Comparison of ENCODE assay signal across 12 mouse cellular contexts in genomic region chr19:32873904-32874637, GRCm38 (mm10).
DNase-seq lines count a peak whose midpoint lies in the region; ATAC-seq and TF ChIP-seq lines count a peak whose summit lies in the region.
"Had no signal": no experiment of that assay in that cellular context is flagged by ENCODE, and none has a peak within 500 bp of the region (broad histone marks: within the 10 kb centered on the region; RNA-seq: fewer than 3 reads in every experiment).

No protein-coding gene starts in this region.

- no peaks in the 10 kb centered on the region for H3K36me3 ChIP-seq in kidney, embryonic 16.5 days (ENCODE audit: insufficient read depth, low read length)
- no peaks in the 10 kb centered on the region for H3K36me3 ChIP-seq in kidney, adult 2 months (ENCODE audit: control insufficient read depth, insufficient read depth, low read length)
- H3K36me3 ChIP-seq in embryonic facial prominence, embryonic 10.5 days (replicated peaks), result no peaks in the 10 kb centered on the region
- H3K36me3 ChIP-seq in forebrain, postnatal 0 days (ENCODE audit: insufficient read depth), result no peaks in the 10 kb centered on the region
- no peaks in the 10 kb centered on the region for H3K36me3 ChIP-seq in midbrain, embryonic 12.5 days
- H3K36me3 ChIP-seq: heart, embryonic 15.5 days; liver, embryonic 15.5 days had no signal

- no peak overlapping the region for H3K27ac ChIP-seq in kidney, embryonic 16.5 days (ENCODE audit: low read length)
- H3K27ac ChIP-seq in kidney, adult 2 months (ENCODE audit: insufficient read depth, low read depth, low read length), result no peak overlapping the region
- peak overlapping the region; percentile 30; the same call in 1 of the 2 replicates for H3K27ac ChIP-seq in embryonic facial prominence, embryonic 10.5 days (replicated peaks)
- H3K27ac ChIP-seq in forebrain, postnatal 0 days (ENCODE audit: low read depth, low read length), result no peak overlapping the region; the same call in 1 of the 2 replicates
- no peak overlapping the region for H3K27ac ChIP-seq in midbrain, embryonic 12.5 days (replicated peaks)
- H3K27ac ChIP-seq: heart, embryonic 15.5 days; kidney, postnatal 0 days; liver, embryonic 15.5 days had no signal

- no peak for TF ChIP-seq POLR2A in kidney, adult 2 months (IDR thresholded peaks at IDR 0.05; ENCODE audit: low read depth, low read length)

- no peak overlapping the region for H3K9ac ChIP-seq in kidney, embryonic 16.5 days (replicated peaks; ENCODE audit: low read length)
- H3K9ac ChIP-seq in forebrain, postnatal 0 days, result no peak overlapping the region
- H3K9ac ChIP-seq in midbrain, embryonic 12.5 days (replicated peaks), result no peak overlapping the region
- H3K9ac ChIP-seq: heart, embryonic 15.5 days; liver, embryonic 15.5 days had no signal

- no peak for TF ChIP-seq CTCF in kidney, adult 2 months (conservative IDR thresholded peaks at IDR 0.05; ENCODE audit: insufficient read depth, insufficient read length, low read depth, low read length)
- TF ChIP-seq CTCF in forebrain, postnatal 0 days (IDR thresholded peaks at IDR 0.05; ENCODE audit: low read depth), result no peak

- DNase-seq in kidney, adult 2 months, result no peak
- DNase-seq in embryonic facial prominence, embryonic 10.5 days (ENCODE audit: low spot score), result peak; percentile 18
- DNase-seq in forebrain, postnatal 0 days, result no peak
- no peak for DNase-seq in retina, embryonic 14.5 days (ENCODE audit: low spot score)
- no peak for DNase-seq in cerebellum, adult 11-12 months
- DNase-seq: cerebellum, adult 11 months had no signal

- H3K4me3 ChIP-seq in kidney, embryonic 16.5 days (ENCODE audit: low read length), result no peak overlapping the region
- no peak overlapping the region for H3K4me3 ChIP-seq in kidney, adult 2 months (ENCODE audit: insufficient read depth, low read depth, low read length)
- H3K4me3 ChIP-seq in embryonic facial prominence, embryonic 10.5 days, result no peak overlapping the region
- no peak overlapping the region for H3K4me3 ChIP-seq in forebrain, postnatal 0 days (ENCODE audit: low read depth, low read length)
- H3K4me3 ChIP-seq in midbrain, embryonic 12.5 days, result no peak overlapping the region
- H3K4me3 ChIP-seq: heart, embryonic 15.5 days; liver, embryonic 15.5 days had no signal

- H3K4me1 ChIP-seq in kidney, embryonic 16.5 days (ENCODE audit: insufficient read depth, low read length), result 0 out of 2 replicates have a peak, but pooled peaks cover 3% of the 10 kb centered on the region
- no peaks in the 10 kb centered on the region for H3K4me1 ChIP-seq in kidney, adult 2 months (ENCODE audit: control insufficient read depth, insufficient read depth, low read length)
- H3K4me1 ChIP-seq in embryonic facial prominence, embryonic 10.5 days, result peaks cover 12% of the 10 kb centered on the region
- no peaks in the 10 kb centered on the region for H3K4me1 ChIP-seq in forebrain, postnatal 0 days (ENCODE audit: insufficient read depth)
- H3K4me1 ChIP-seq in midbrain, embryonic 12.5 days, result no peaks in the 10 kb centered on the region; the same call in 1 of the 2 replicates

- H3K27me3 ChIP-seq in kidney, embryonic 16.5 days (ENCODE audit: insufficient read depth, low read length), result no peaks in the 10 kb centered on the region
- H3K27me3 ChIP-seq in kidney, adult 2 months (replicated peaks; ENCODE audit: control insufficient read depth, insufficient read depth, low read length), result no peaks in the 10 kb centered on the region; the same call in 1 of the 2 replicates
- H3K27me3 ChIP-seq in embryonic facial prominence, embryonic 10.5 days (replicated peaks; ENCODE audit: low read depth, poor library complexity, severe bottlenecking), result no peaks in the 10 kb centered on the region
- no peaks in the 10 kb centered on the region for H3K27me3 ChIP-seq in forebrain, postnatal 0 days (ENCODE audit: insufficient read depth, low read length)
- no peaks in the 10 kb centered on the region for H3K27me3 ChIP-seq in midbrain, embryonic 12.5 days
- H3K27me3 ChIP-seq: heart, embryonic 15.5 days; liver, embryonic 15.5 days had no signal

- peak; percentile 42; the same call in 1 of the 2 replicates for ATAC-seq in kidney, embryonic 16.5 days (ENCODE audit: low FRiP score, low TSS enrichment)
- ATAC-seq in forebrain, postnatal 0 days, result peak; percentile 79
- ATAC-seq in midbrain, embryonic 12.5 days (ENCODE audit: low FRiP score, low read depth), result peak; percentile 92
- ATAC-seq: activated CD4-positive, CD25-positive, alpha-beta regulatory T cell, adult 4 months had no signal

- 64% methylated on average over 7 of the region's 7 CpGs for WGBS in kidney, embryonic 16.5 days
- WGBS in kidney, adult 2 months, result 75% methylated on average over 7 of the region's 7 CpGs
- 43% methylated on average over 7 of the region's 7 CpGs for WGBS in embryonic facial prominence, embryonic 10.5 days
- WGBS in forebrain, postnatal 0 days, result 29% methylated on average over 7 of the region's 7 CpGs
- 23% methylated on average over 7 of the region's 7 CpGs for WGBS in midbrain, embryonic 12.5 days

- H3K9me3 ChIP-seq in kidney, embryonic 16.5 days (ENCODE audit: low read length), result no peaks in the 10 kb centered on the region
- H3K9me3 ChIP-seq in embryonic facial prominence, embryonic 10.5 days, result no peaks in the 10 kb centered on the region
- H3K9me3 ChIP-seq in forebrain, postnatal 0 days (ENCODE audit: low read length), result no peaks in the 10 kb centered on the region
- H3K9me3 ChIP-seq in midbrain, embryonic 12.5 days, result no peaks in the 10 kb centered on the region
- H3K9me3 ChIP-seq: heart, embryonic 15.5 days; liver, embryonic 15.5 days had no signal

- H3K4me2 ChIP-seq in kidney, embryonic 16.5 days (replicated peaks; ENCODE audit: low read depth, low read length), result no peak overlapping the region
- H3K4me2 ChIP-seq in forebrain, postnatal 0 days (ENCODE audit: low read depth), result no peak overlapping the region
- no peak overlapping the region for H3K4me2 ChIP-seq in midbrain, embryonic 12.5 days (replicated peaks)
- H3K4me2 ChIP-seq: heart, embryonic 15.5 days; liver, embryonic 15.5 days had no signal

Comparison
In these comparisons a context has a peak if more than half of its experiments do, and no peak if none do; other contexts are left out.
1. ATAC-seq: peak in every context shown above with its lines; median percentile 92 in midbrain, embryonic 12.5 days; 79 in forebrain, postnatal 0 days; 42 in kidney, embryonic 16.5 days.